Comparison of ENCODE assay signal across 10 mouse cellular contexts in genomic region chr1:75448052-75448431, GRCm38 (mm10). TPM values are rescaled to one million over a fixed set of nuclear protein-coding genes. Genes with fewer than 3 reads are reported as not detected.
DNase-seq lines count a peak whose midpoint lies in the region; ATAC-seq and TF ChIP-seq lines count a peak whose summit lies in the region.
"Had no signal": no experiment of that assay in that cellular context is flagged by ENCODE, and none has a peak within 500 bp of the region (broad histone marks: within the 10 kb centered on the region; RNA-seq: fewer than 3 reads in every experiment).

No protein-coding gene starts in this region.

- TF ChIP-seq POLR2A in limb, embryonic 14.5 days (IDR thresholded peaks at IDR 0.05; ENCODE audit: borderline replicate concordance, extremely low read depth, insufficient read depth, insufficient read length), result no peak

- peak; percentile 56 for DNase-seq in embryo, embryonic 11 days
- DNase-seq in embryo, embryonic 9.5 days (ENCODE audit: extremely low spot score), result no peak
- DNase-seq in stomach, postnatal 0 days (ENCODE audit: low spot score), result no peak
- no peak for DNase-seq in limb, embryonic 14.5 days (ENCODE audit: low spot score)
- DNase-seq in left cerebral cortex, adult 18-20 months (ENCODE audit: low spot score in 2 of 2), result no peak
- no peak for DNase-seq in testis, postnatal 14 days (ENCODE audit: low spot score)
- DNase-seq: kidney, adult 8-10 months had no signal

- WGBS in stomach, embryonic 15.5 days, result 7% methylated on average over 7 of the region's 7 CpGs
- WGBS in stomach, postnatal 0 days, result 8% methylated on average over 7 of the region's 7 CpGs
- 3% methylated on average over 7 of the region's 7 CpGs for WGBS in limb, embryonic 14.5 days
- 4% methylated on average over 7 of the region's 7 CpGs for WGBS in neural tube, embryonic 15.5 days

- no peak overlapping the region for H3K9ac ChIP-seq in stomach, embryonic 15.5 days
- H3K9ac ChIP-seq in stomach, postnatal 0 days (ENCODE audit: low read length), result no peak overlapping the region
- no peak overlapping the region for H3K9ac ChIP-seq in limb, embryonic 14.5 days (ENCODE audit: low read depth, low read length, severe bottlenecking)
- no peak overlapping the region; the same call in 1 of the 2 replicates for H3K9ac ChIP-seq in neural tube, embryonic 15.5 days (replicated peaks)

- H3K4me1 ChIP-seq in stomach, embryonic 15.5 days, result peaks cover 63% of the 10 kb centered on the region
- H3K4me1 ChIP-seq in stomach, postnatal 0 days (replicated peaks; ENCODE audit: control insufficient read depth, insufficient read depth), result 0 out of 2 replicates have a peak, but pooled peaks cover 7% of the 10 kb centered on the region
- H3K4me1 ChIP-seq in limb, embryonic 14.5 days (ENCODE audit: control insufficient read depth, insufficient read depth, low read length), result peaks cover 48% of the 10 kb centered on the region
- peaks cover 96% of the 10 kb centered on the region for H3K4me1 ChIP-seq in neural tube, embryonic 15.5 days

- no peak for TF ChIP-seq CTCF in stomach, postnatal 0 days (IDR thresholded peaks at IDR 0.05; ENCODE audit: low read depth)

- no peaks in the 10 kb centered on the region for H3K36me3 ChIP-seq in stomach, embryonic 15.5 days
- no peaks in the 10 kb centered on the region for H3K36me3 ChIP-seq in stomach, postnatal 0 days (ENCODE audit: control insufficient read depth, insufficient read depth, low read length)
- H3K36me3 ChIP-seq in limb, embryonic 14.5 days (ENCODE audit: control insufficient read depth, insufficient read depth, low read length), result peaks cover 3% of the 10 kb centered on the region; the same call in 1 of the 2 replicates
- no peaks in the 10 kb centered on the region for H3K36me3 ChIP-seq in neural tube, embryonic 15.5 days

- no peak for ATAC-seq in stomach, embryonic 15.5 days (ENCODE audit: insufficient read depth, low FRiP score, low read depth)
- ATAC-seq in stomach, postnatal 0 days (ENCODE audit: low FRiP score, low TSS enrichment), result no peak
- ATAC-seq in limb, embryonic 14.5 days (ENCODE audit: low FRiP score, low read depth), result no peak
- no peak for ATAC-seq in neural tube, embryonic 15.5 days (ENCODE audit: low FRiP score)

- H3K27ac ChIP-seq in stomach, embryonic 15.5 days, result no peak overlapping the region; the same call in 1 of the 2 replicates
- no peak overlapping the region for H3K27ac ChIP-seq in stomach, postnatal 0 days (replicated peaks)
- no peak overlapping the region for H3K27ac ChIP-seq in limb, embryonic 14.5 days (replicated peaks; ENCODE audit: low read depth, low read length)
- H3K27ac ChIP-seq in neural tube, embryonic 15.5 days (replicated peaks), result peak overlapping the region; percentile 49

- peaks cover 64% of the 10 kb centered on the region for H3K27me3 ChIP-seq in stomach, embryonic 15.5 days (replicated peaks)
- peaks cover 7% of the 10 kb centered on the region; the same call in 1 of the 2 replicates for H3K27me3 ChIP-seq in stomach, postnatal 0 days (ENCODE audit: control insufficient read depth, insufficient read depth, low read length)
- H3K27me3 ChIP-seq in limb, embryonic 14.5 days (ENCODE audit: control insufficient read depth, insufficient read depth, low read length), result peaks cover 82% of the 10 kb centered on the region
- peaks cover 12% of the 10 kb centered on the region for H3K27me3 ChIP-seq in neural tube, embryonic 15.5 days (replicated peaks)

- TF ChIP-seq EP300 in stomach, postnatal 0 days (optimal IDR thresholded peaks at IDR 0.05), result no peak

- no peak overlapping the region for H3K4me3 ChIP-seq in stomach, embryonic 15.5 days (replicated peaks)
- H3K4me3 ChIP-seq in stomach, postnatal 0 days (ENCODE audit: low read depth, low read length), result no peak overlapping the region
- H3K4me3 ChIP-seq in limb, embryonic 14.5 days (replicated peaks; ENCODE audit: low read length), result no peak overlapping the region
- H3K4me3 ChIP-seq in neural tube, embryonic 15.5 days (replicated peaks), result no peak overlapping the region

- H3K9me3 ChIP-seq in stomach, embryonic 15.5 days, result no peaks in the 10 kb centered on the region
- no peaks in the 10 kb centered on the region for H3K9me3 ChIP-seq in stomach, postnatal 0 days (ENCODE audit: control insufficient read depth, low read length)
- no peaks in the 10 kb centered on the region for H3K9me3 ChIP-seq in limb, embryonic 14.5 days (ENCODE audit: control insufficient read depth, low read length)
- no peaks in the 10 kb centered on the region for H3K9me3 ChIP-seq in neural tube, embryonic 15.5 days (replicated peaks)

- H3K4me2 ChIP-seq in stomach, embryonic 15.5 days, result peak overlapping the region; percentile 32
- no peak overlapping the region for H3K4me2 ChIP-seq in stomach, postnatal 0 days (replicated peaks; ENCODE audit: low read depth)
- peak overlapping the region; percentile 35 for H3K4me2 ChIP-seq in limb, embryonic 14.5 days (replicated peaks; ENCODE audit: low read depth, low read length, severe bottlenecking)
- peak overlapping the region; percentile 77 for H3K4me2 ChIP-seq in neural tube, embryonic 15.5 days

RNA-seq across cellular contexts. Expression of gene Asic4, which starts 2.2 kb away (rescaled TPM):
- 2.0 and 2.1 TPM in 2 replicates for polyA plus RNA-seq in stomach, embryonic 15.5 days (2015; fragmentation: Nextera tagmentation; extraction: Ambion mirVana)
- polyA plus RNA-seq in stomach, postnatal 0 days (2015; fragmentation: Nextera tagmentation; extraction: Ambion mirVana), result 0.55 and 0.63 TPM in 2 replicates
- 0.35 and 0.72 TPM in 2 replicates for polyA plus RNA-seq in limb, embryonic 14.5 days (2012; rRNA removed)
- polyA plus RNA-seq in limb, embryonic 14.5 days (2014; fragmentation: Nextera tagmentation; extraction: Ambion mirVana), result 0.10 and 0.15 TPM in 2 replicates
- polyA plus RNA-seq in neural tube, embryonic 15.5 days (2015; fragmentation: Nextera tagmentation; extraction: Ambion mirVana), result 22.9 and 31.6 TPM in 2 replicates
- 10 to 100 TPM; 16.2 to 19.6 TPM for total RNA-seq in left cerebral cortex, adult 18-20 months (2021)
- total RNA-seq: liver, adult 2 months had no signal
- polyA plus RNA-seq: liver, adult 2 months had no signal

RNA-seq across cellular contexts. Expression of gene Gmppa, which starts 12.3 kb away (rescaled TPM):
- polyA plus RNA-seq in stomach, embryonic 15.5 days (2015; fragmentation: Nextera tagmentation; extraction: Ambion mirVana), result 103 TPM in 2 replicates
- polyA plus RNA-seq in stomach, postnatal 0 days (2015; fragmentation: Nextera tagmentation; extraction: Ambion mirVana), result 85.2 and 98.6 TPM in 2 replicates
- 144 and 199 TPM in 2 replicates for polyA plus RNA-seq in limb, embryonic 14.5 days (2012; rRNA removed)
- polyA plus RNA-seq in limb, embryonic 14.5 days (2014; fragmentation: Nextera tagmentation; extraction: Ambion mirVana), result 71.8 and 74.9 TPM in 2 replicates
- polyA plus RNA-seq in neural tube, embryonic 15.5 days (2015; fragmentation: Nextera tagmentation; extraction: Ambion mirVana), result 72.4 and 78.3 TPM in 2 replicates
- 10 to 100 TPM; 67.1 to 70.4 TPM for total RNA-seq in left cerebral cortex, adult 18-20 months (2021)

RNA-seq across cellular contexts. Expression of gene Chpf, which starts 31.1 kb away (rescaled TPM):
- polyA plus RNA-seq in stomach, embryonic 15.5 days (2015; fragmentation: Nextera tagmentation; extraction: Ambion mirVana), result 40.9 and 41.9 TPM in 2 replicates
- polyA plus RNA-seq in stomach, postnatal 0 days (2015; fragmentation: Nextera tagmentation; extraction: Ambion mirVana), result 24.6 and 25.2 TPM in 2 replicates
- polyA plus RNA-seq in limb, embryonic 14.5 days (2012; rRNA removed), result 104 and 148 TPM in 2 replicates
- polyA plus RNA-seq in limb, embryonic 14.5 days (2014; fragmentation: Nextera tagmentation; extraction: Ambion mirVana), result 61.6 and 65.0 TPM in 2 replicates
- 48.3 and 51.7 TPM in 2 replicates for polyA plus RNA-seq in neural tube, embryonic 15.5 days (2015; fragmentation: Nextera tagmentation; extraction: Ambion mirVana)
- 10 to 100 TPM; 87.2 to 93.6 TPM for total RNA-seq in left cerebral cortex, adult 18-20 months (2021)

RNA-seq across cellular contexts. Expression of gene Tmem198, which starts 31.3 kb away (rescaled TPM):
- polyA plus RNA-seq in stomach, embryonic 15.5 days (2015; fragmentation: Nextera tagmentation; extraction: Ambion mirVana), result 2.3 and 2.7 TPM in 2 replicates
- polyA plus RNA-seq in stomach, postnatal 0 days (2015; fragmentation: Nextera tagmentation; extraction: Ambion mirVana), result 1.4 and 1.7 TPM in 2 replicates
- polyA plus RNA-seq in limb, embryonic 14.5 days (2012; rRNA removed), result 1.4 and 2.0 TPM in 2 replicates
- polyA plus RNA-seq in limb, embryonic 14.5 days (2014; fragmentation: Nextera tagmentation; extraction: Ambion mirVana), result 0.51 and 1.1 TPM in 2 replicates
- polyA plus RNA-seq in neural tube, embryonic 15.5 days (2015; fragmentation: Nextera tagmentation; extraction: Ambion mirVana), result 40.2 and 50.7 TPM in 2 replicates
- total RNA-seq in left cerebral cortex, adult 18-20 months (2021), result 100 to 1,000 TPM in 1 of 2 experiments, 10 to 100 TPM in 1; 93.8 to 107 TPM

RNA-seq across cellular contexts. Expression of gene Obsl1, which starts 58.2 kb away (rescaled TPM):
- 75.1 and 84.0 TPM in 2 replicates for polyA plus RNA-seq in stomach, embryonic 15.5 days (2015; fragmentation: Nextera tagmentation; extraction: Ambion mirVana)
- 17.9 and 21.2 TPM in 2 replicates for polyA plus RNA-seq in stomach, postnatal 0 days (2015; fragmentation: Nextera tagmentation; extraction: Ambion mirVana)
- 315 and 381 TPM in 2 replicates for polyA plus RNA-seq in limb, embryonic 14.5 days (2012; rRNA removed)
- polyA plus RNA-seq in limb, embryonic 14.5 days (2014; fragmentation: Nextera tagmentation; extraction: Ambion mirVana), result 108 and 120 TPM in 2 replicates
- 33.1 and 37.6 TPM in 2 replicates for polyA plus RNA-seq in neural tube, embryonic 15.5 days (2015; fragmentation: Nextera tagmentation; extraction: Ambion mirVana)
- 10 to 100 TPM; 26.6 to 29.6 TPM for total RNA-seq in left cerebral cortex, adult 18-20 months (2021)
